Mouse (Mus musculus) limb, embryonic 13.5 days (tissue): ENCODE data around the gene Adgre5. TPM values are rescaled to one million over a fixed set of nuclear protein-coding genes. Genes with fewer than 3 reads are reported as not detected.

Experiments
- ATAC-seq: fragments of 200-750 bp; cut with Nextera tagmentation; 2 replicates; pipeline ENCODE4 v1.8.0; 2017; ENCODE audit warnings: low read depth, moderate number of reproducible peaks, moderate TSS enrichment; ENCODE audit not compliant: low FRiP score
- H3K27ac ChIP-seq: fragments of 300-500 bp; sonication (generic); 2 replicates; pipeline ENCODE4 v1.5.1; 2015; ENCODE audit warnings: inconsistent platforms, mild to moderate bottlenecking, moderate library complexity
- H3K27me3 ChIP-seq: fragments of 300-500 bp; sonication (generic); 2 replicates; pipeline ENCODE4 v1.6.1; 2015; ENCODE audit warnings: mild to moderate bottlenecking, inconsistent platforms
- H3K36me3 ChIP-seq: fragments of 300-500 bp; sonication (generic); 2 replicates; pipeline ENCODE4 v1.6.1; 2015; ENCODE audit warnings: inconsistent platforms, mild to moderate bottlenecking, moderate library complexity
- H3K4me1 ChIP-seq: fragments of 300-500 bp; sonication (generic); 2 replicates; pipeline ENCODE4 v1.6.1; 2015; ENCODE audit warnings: inconsistent platforms
- H3K4me2 ChIP-seq: fragments of 300-500 bp; sonication (generic); replicated peaks from 2 replicates; pipeline ENCODE4 v1.6.1; 2015; ENCODE audit warnings: inconsistent platforms, mild to moderate bottlenecking, moderate library complexity
- H3K4me3 ChIP-seq: fragments of 300-500 bp; sonication (generic); 2 replicates; pipeline ENCODE4 v1.5.1; 2015; ENCODE audit warnings: moderate library complexity, mild to moderate bottlenecking, inconsistent platforms
- H3K9ac ChIP-seq: fragments of 300-500 bp; sonication (generic); 2 replicates; pipeline ENCODE4 v1.6.1; 2015; ENCODE audit warnings: mild to moderate bottlenecking, inconsistent platforms
- H3K9me3 ChIP-seq: fragments of 300-500 bp; sonication (generic); 2 replicates; pipeline ENCODE4 v1.6.1; 2016; ENCODE audit warnings: inconsistent platforms
- WGBS: fragments of 180-500 bp; shearing (Covaris S2); methylation state at CpG from one replicate; pipeline ENCODE4 v1.1.7; 2015; 5-methylcytosine and 5-hydroxymethylcytosine counted together
- polyA plus RNA-seq: library from polyadenylated mRNA; unstranded; fragments of >200 nt; fragmentation: Nextera tagmentation; extraction: Ambion mirVana; gene quantifications from 2 replicates; pipeline ENCODE4 v1.2.1, GENCODE M21; 2015

Adgre5 gene
- polyA plus RNA-seq, 1 experiment from 2014 or later, result 39.8 TPM

- Histone ChIP-seq H3K27ac (peak overlapping the region; percentile 22; the same call in 1 of the 2 replicates), H3K4me3 (peak overlapping the region; percentile 87), H3K36me3 (peaks cover 4% of the 10 kb centered on the region), H3K9me3 (no peaks in the 10 kb centered on the region), H3K9ac (peak overlapping the region; percentile 95; the same call in 1 of the 2 replicates), H3K27me3 (no peaks in the 10 kb centered on the region), H3K4me1 (peaks cover 31% of the 10 kb centered on the region), H3K4me2 (peak overlapping the region; percentile 96)
- WGBS, result 51% methylated on average over 19 of the region's 19 CpGs
- no peak for ATAC-seq
Measured at GRCm38 (mm10) chr8:83697374-83698220, 43.5 kb downstream of the Adgre5 start.

- Histone ChIP-seq H3K36me3 (peaks cover 25% of the 10 kb centered on the region), H3K9me3 (no peaks in the 10 kb centered on the region), H3K4me2 (no peak overlapping the region), H3K9ac (no peak overlapping the region), H3K27ac (no peak overlapping the region), H3K27me3 (no peaks in the 10 kb centered on the region), H3K4me1 (peaks cover 31% of the 10 kb centered on the region), H3K4me3 (no peak overlapping the region)
- no peak for ATAC-seq
- 85% methylated on average over 10 of the region's 17 CpGs for WGBS
Measured at GRCm38 (mm10) chr8:83695351-83696106, 45.6 kb downstream of the Adgre5 start.

GRCm38 (mm10) chr8:83694369-83695160 lies 46.6 kb downstream of the Adgre5 start:
- ATAC-seq, result no peak
- no peak overlapping the region for H3K4me3 ChIP-seq
- no peak overlapping the region for H3K27ac ChIP-seq
- peaks cover 23% of the 10 kb centered on the region for H3K4me1 ChIP-seq
- H3K36me3 ChIP-seq, result peaks cover 32% of the 10 kb centered on the region
- H3K4me2 ChIP-seq, result no peak overlapping the region
- no peak overlapping the region for H3K9ac ChIP-seq
- no peaks in the 10 kb centered on the region for H3K27me3 ChIP-seq
- H3K9me3 ChIP-seq, result no peaks in the 10 kb centered on the region
- WGBS, result 82% methylated on average over 11 of the region's 11 CpGs

- H3K9me3 ChIP-seq, result no peaks in the 10 kb centered on the region
- H3K36me3 ChIP-seq, result peaks cover 39% of the 10 kb centered on the region
- no peak overlapping the region for H3K27ac ChIP-seq
- no peak for ATAC-seq
- H3K4me3 ChIP-seq, result no peak overlapping the region
- H3K27me3 ChIP-seq, result no peaks in the 10 kb centered on the region
- no peak overlapping the region for H3K4me2 ChIP-seq
- no peak overlapping the region for H3K9ac ChIP-seq
- WGBS, result 81% methylated on average over 10 of the region's 10 CpGs
- H3K4me1 ChIP-seq, result peaks cover 20% of the 10 kb centered on the region
Measured at GRCm38 (mm10) chr8:83693609-83694236, 47.4 kb downstream of the Adgre5 start.

GRCm38 (mm10) chr8:83689264-83689663 lies 51.9 kb downstream of the Adgre5 start:
- ATAC-seq, result no peak
- no peak overlapping the region for H3K4me3 ChIP-seq

GRCm38 (mm10) chr8:83684517-83684916 lies 56.6 kb downstream of the Adgre5 start:
- H3K27ac ChIP-seq, result no peak overlapping the region
- peaks cover 19% of the 10 kb centered on the region for H3K4me1 ChIP-seq
- peaks cover 73% of the 10 kb centered on the region for H3K36me3 ChIP-seq
- H3K27me3 ChIP-seq, result no peaks in the 10 kb centered on the region
- no peak overlapping the region for H3K4me2 ChIP-seq
- H3K9me3 ChIP-seq, result no peaks in the 10 kb centered on the region
- no peak overlapping the region for H3K4me3 ChIP-seq
- no peak for ATAC-seq
- 92% methylated on average over 9 of the region's 9 CpGs for WGBS
- H3K9ac ChIP-seq, result no peak overlapping the region

More at GRCm38 (mm10) chr8:83689264-83689663, 51.9 kb downstream of the Adgre5 start:
- 89% methylated on average over 6 of the region's 6 CpGs for WGBS
- H3K27me3 ChIP-seq, result no peaks in the 10 kb centered on the region
- no peaks in the 10 kb centered on the region for H3K9me3 ChIP-seq
- no peak overlapping the region for H3K9ac ChIP-seq
- H3K4me1 ChIP-seq, result peaks cover 4% of the 10 kb centered on the region; the same call in 1 of the 2 replicates
- H3K4me2 ChIP-seq, result no peak overlapping the region
- H3K36me3 ChIP-seq, result peaks cover 66% of the 10 kb centered on the region
- no peak overlapping the region for H3K27ac ChIP-seq

- no peaks in the 10 kb centered on the region for H3K9me3 ChIP-seq
- no peaks in the 10 kb centered on the region for H3K27me3 ChIP-seq
- 6% methylated on average over 6 of the region's 6 CpGs for WGBS
- H3K4me1 ChIP-seq, result peaks cover 19% of the 10 kb centered on the region
- peak overlapping the region; percentile 15; the same call in 1 of the 2 replicates for H3K4me3 ChIP-seq
- H3K36me3 ChIP-seq, result peaks cover 87% of the 10 kb centered on the region
- ATAC-seq, result peak; percentile 73
- peak overlapping the region; percentile 46 for H3K4me2 ChIP-seq
- no peak overlapping the region; the same call in 1 of the 2 replicates for H3K9ac ChIP-seq
- H3K27ac ChIP-seq, result peak overlapping the region; percentile 86
Measured at GRCm38 (mm10) chr8:83681099-83681498, 60.0 kb downstream of the Adgre5 start.

GRCm38 (mm10) chr8:83680603-83681002 lies 60.5 kb downstream of the Adgre5 start:
- Histone ChIP-seq H3K4me2 (peak overlapping the region; percentile 46), H3K4me1 (peaks cover 19% of the 10 kb centered on the region), H3K27ac (peak overlapping the region; percentile 86), H3K4me3 (peak overlapping the region; percentile 15; the same call in 1 of the 2 replicates), H3K27me3 (no peaks in the 10 kb centered on the region), H3K9ac (no peak overlapping the region), H3K9me3 (no peaks in the 10 kb centered on the region), H3K36me3 (peaks cover 87% of the 10 kb centered on the region)
- 51% methylated on average over 5 of the region's 5 CpGs for WGBS
- ATAC-seq, result no peak

- Histone ChIP-seq H3K27ac (no peak overlapping the region), H3K9me3 (no peaks in the 10 kb centered on the region), H3K4me3 (no peak overlapping the region), H3K9ac (no peak overlapping the region), H3K27me3 (no peaks in the 10 kb centered on the region), H3K4me2 (no peak overlapping the region), H3K4me1 (peaks cover 19% of the 10 kb centered on the region), H3K36me3 (peaks cover 86% of the 10 kb centered on the region)
- 93% methylated on average over 12 of the region's 12 CpGs for WGBS
- no peak for ATAC-seq
Measured at GRCm38 (mm10) chr8:83679866-83680265, 61.3 kb downstream of the Adgre5 start.

GRCm38 (mm10) chr8:83674497-83674896 lies 66.6 kb downstream of the Adgre5 start:
- Histone ChIP-seq H3K9me3 (no peaks in the 10 kb centered on the region), H3K27ac (no peak overlapping the region), H3K4me2 (no peak overlapping the region), H3K9ac (no peak overlapping the region), H3K27me3 (no peaks in the 10 kb centered on the region), H3K4me1 (no peaks in the 10 kb centered on the region), H3K4me3 (no peak overlapping the region), H3K36me3 (peaks cover 92% of the 10 kb centered on the region)
- 81% methylated on average over 5 of the region's 5 CpGs for WGBS
- no peak for ATAC-seq
